Mouse (Mus musculus): ENCODE data around the gene Mrpl38. TPM values are rescaled to one million over a fixed set of nuclear protein-coding genes. Genes with fewer than 3 reads are reported as not detected.

The Mrpl38 gene
- polyA plus RNA-seq, 1 experiment from 2014 or later, result 102 TPM

GRCm38 (mm10) chr11:116086258-116087193, 52.1 kb downstream of the Mrpl38 start, which contains the start of gene Wbp2:
Gene Wbp2 (minus strand): TSS chr11:116086995.
- H3K4me2 ChIP-seq (ENCODE audit: low read depth), result peak within 1 kb of the TSS; percentile 65
- H3K4me1 ChIP-seq (ENCODE audit: control insufficient read depth, insufficient read depth, low read length), result peaks cover 6% of the 10 kb centered on the region; the same call in 1 of the 2 replicates
- H3K4me3 ChIP-seq (ENCODE audit: low read depth, low read length), result peak within 1 kb of the TSS; percentile 36
- 7% methylated on average over 35 of the region's 43 CpGs for WGBS
- peak within 1 kb of the TSS; percentile 43 for H3K9ac ChIP-seq (ENCODE audit: low read length)
- H3K27ac ChIP-seq (ENCODE audit: low read depth, low read length), result peak within 1 kb of the TSS; percentile 58
- H3K36me3 ChIP-seq (ENCODE audit: control insufficient read depth, insufficient read depth, low read length), result peaks cover 8% of the 10 kb centered on the region
- peak; percentile 95 for ATAC-seq (ENCODE audit: insufficient read depth, low FRiP score, low TSS enrichment)
- H3K9me3 ChIP-seq (ENCODE audit: control insufficient read depth, low read length), result no peaks in the 10 kb centered on the region
- DNase-seq (ENCODE audit: low spot score), result peak; percentile 98
- H3K27me3 ChIP-seq (ENCODE audit: control insufficient read depth, insufficient read depth, low read length), result no peaks in the 10 kb centered on the region

- ATAC-seq (ENCODE audit: insufficient read depth, low FRiP score, low TSS enrichment), result no peak
- Histone ChIP-seq H3K4me1 (ENCODE audit: control insufficient read depth, insufficient read depth, low read length) (peaks cover 6% of the 10 kb centered on the region), H3K9me3 (ENCODE audit: control insufficient read depth, low read length) (no peaks in the 10 kb centered on the region), H3K4me3 (ENCODE audit: low read depth, low read length) (no peak overlapping the region), H3K9ac (ENCODE audit: low read length) (no peak overlapping the region), H3K4me2 (ENCODE audit: low read depth) (no peak overlapping the region), H3K27ac (ENCODE audit: low read depth, low read length) (no peak overlapping the region), H3K36me3 (ENCODE audit: control insufficient read depth, insufficient read depth, low read length) (peaks cover 13% of the 10 kb centered on the region), H3K27me3 (ENCODE audit: control insufficient read depth, insufficient read depth, low read length) (no peaks in the 10 kb centered on the region)
- DNase-seq (ENCODE audit: low spot score), result no peak
- 90% methylated on average over 6 of the region's 6 CpGs for WGBS
Measured at GRCm38 (mm10) chr11:116084166-116084565, 54.5 kb downstream of the Mrpl38 start.

GRCm38 (mm10) chr11:116083096-116083672, 55.5 kb downstream of the Mrpl38 start:
- no peak overlapping the region for H3K27ac ChIP-seq (ENCODE audit: low read depth, low read length)
- no peak overlapping the region for H3K4me2 ChIP-seq (ENCODE audit: low read depth)
- H3K9ac ChIP-seq (ENCODE audit: low read length), result no peak overlapping the region
- H3K27me3 ChIP-seq (ENCODE audit: control insufficient read depth, insufficient read depth, low read length), result no peaks in the 10 kb centered on the region
- H3K9me3 ChIP-seq (ENCODE audit: control insufficient read depth, low read length), result no peaks in the 10 kb centered on the region
- ATAC-seq (ENCODE audit: insufficient read depth, low FRiP score, low TSS enrichment), result no peak
- WGBS, result 92% methylated on average over 14 of the region's 14 CpGs
- peaks cover 13% of the 10 kb centered on the region for H3K36me3 ChIP-seq (ENCODE audit: control insufficient read depth, insufficient read depth, low read length)
- H3K4me3 ChIP-seq (ENCODE audit: low read depth, low read length), result no peak overlapping the region
- H3K4me1 ChIP-seq (ENCODE audit: control insufficient read depth, insufficient read depth, low read length), result peaks cover 16% of the 10 kb centered on the region
- DNase-seq (ENCODE audit: low spot score), result no peak

Other genes starting within 250 kb of the Mrpl38 start
- 2.0 and 3.4 TPM in 2 replicates for gene Smim5, start 238.9 kb downstream of the Mrpl38 start, polyA plus RNA-seq (2014; fragmentation: Nextera tagmentation; extraction: Ambion mirVana)
- 0.42 TPM in 1 of 2 replicates, not detected in the other for gene Smim6, start 226.9 kb downstream of the Mrpl38 start, polyA plus RNA-seq (2014; fragmentation: Nextera tagmentation; extraction: Ambion mirVana)
- 48.9 and 51.8 TPM in 2 replicates for gene Sap30bp, start 205.6 kb downstream of the Mrpl38 start, polyA plus RNA-seq (2014; fragmentation: Nextera tagmentation; extraction: Ambion mirVana)
- gene Recql5, start 205.4 kb downstream of the Mrpl38 start, polyA plus RNA-seq (2014; fragmentation: Nextera tagmentation; extraction: Ambion mirVana), result 23.9 and 25.2 TPM in 2 replicates
- 0.58 and 0.72 TPM in 2 replicates for gene Itgb4, start 164.2 kb downstream of the Mrpl38 start, polyA plus RNA-seq (2014; fragmentation: Nextera tagmentation; extraction: Ambion mirVana)
- 122 and 124 TPM in 2 replicates for gene Galk1, start 126.1 kb downstream of the Mrpl38 start, polyA plus RNA-seq (2014; fragmentation: Nextera tagmentation; extraction: Ambion mirVana)
- 1,827 and 1,865 TPM in 2 replicates for gene H3f3b, start 110.9 kb downstream of the Mrpl38 start, polyA plus RNA-seq (2014; fragmentation: Nextera tagmentation; extraction: Ambion mirVana)
- 30.3 and 34.4 TPM in 2 replicates for gene Unk, start 108.5 kb downstream of the Mrpl38 start, polyA plus RNA-seq (2014; fragmentation: Nextera tagmentation; extraction: Ambion mirVana)
- 1.3 and 1.5 TPM in 2 replicates for gene Unc13d, start 60.9 kb downstream of the Mrpl38 start, polyA plus RNA-seq (2014; fragmentation: Nextera tagmentation; extraction: Ambion mirVana)
- 95.3 and 105 TPM in 2 replicates for gene Wbp2, start 51.9 kb downstream of the Mrpl38 start, polyA plus RNA-seq (2014; fragmentation: Nextera tagmentation; extraction: Ambion mirVana)
- gene Trim47, start 11.7 kb downstream of the Mrpl38 start, polyA plus RNA-seq (2014; fragmentation: Nextera tagmentation; extraction: Ambion mirVana), result 3.2 and 3.3 TPM in 2 replicates
- 1.6 TPM in 2 replicates for gene Trim65, start 7.7 kb downstream of the Mrpl38 start, polyA plus RNA-seq (2014; fragmentation: Nextera tagmentation; extraction: Ambion mirVana)
- 35.7 and 37.0 TPM in 2 replicates for gene Fbf1, start 29.3 kb upstream of the Mrpl38 start, polyA plus RNA-seq (2014; fragmentation: Nextera tagmentation; extraction: Ambion mirVana)
- gene Ten1, start 60.0 kb upstream of the Mrpl38 start, polyA plus RNA-seq (2014; fragmentation: Nextera tagmentation; extraction: Ambion mirVana), result 54.9 and 63.6 TPM in 2 replicates
- 33.2 and 34.4 TPM in 2 replicates for gene Acox1, start 60.2 kb upstream of the Mrpl38 start, polyA plus RNA-seq (2014; fragmentation: Nextera tagmentation; extraction: Ambion mirVana)
- 0.90 and 0.93 TPM in 2 replicates for gene Evpl, start 99.2 kb upstream of the Mrpl38 start, polyA plus RNA-seq (2014; fragmentation: Nextera tagmentation; extraction: Ambion mirVana)
- gene Srp68, start 135.3 kb upstream of the Mrpl38 start, polyA plus RNA-seq (2014; fragmentation: Nextera tagmentation; extraction: Ambion mirVana), result 83.5 and 87.4 TPM in 2 replicates
- gene Galr2, start 142.1 kb upstream of the Mrpl38 start, polyA plus RNA-seq (2014; fragmentation: Nextera tagmentation; extraction: Ambion mirVana), result 0.49 and 0.70 TPM in 2 replicates
- 74.3 and 75.5 TPM in 2 replicates for gene Exoc7, start 168.4 kb upstream of the Mrpl38 start, polyA plus RNA-seq (2014; fragmentation: Nextera tagmentation; extraction: Ambion mirVana)
- gene Foxj1, start 196.5 kb upstream of the Mrpl38 start, polyA plus RNA-seq (2014; fragmentation: Nextera tagmentation; extraction: Ambion mirVana), result 2.5 and 3.1 TPM in 2 replicates

Measured in neural tube, embryonic 11.5 days (tissue).